Mouse (Mus musculus): ENCODE measurements around the gene Susd3.

The Susd3 gene

GRCm38 (mm10) chr13:49183646-49184045 is 64.9 kb downstream of the Susd3 start:
- in situ Hi-C loops (cut with MboI), result no loop called here

DNA sequence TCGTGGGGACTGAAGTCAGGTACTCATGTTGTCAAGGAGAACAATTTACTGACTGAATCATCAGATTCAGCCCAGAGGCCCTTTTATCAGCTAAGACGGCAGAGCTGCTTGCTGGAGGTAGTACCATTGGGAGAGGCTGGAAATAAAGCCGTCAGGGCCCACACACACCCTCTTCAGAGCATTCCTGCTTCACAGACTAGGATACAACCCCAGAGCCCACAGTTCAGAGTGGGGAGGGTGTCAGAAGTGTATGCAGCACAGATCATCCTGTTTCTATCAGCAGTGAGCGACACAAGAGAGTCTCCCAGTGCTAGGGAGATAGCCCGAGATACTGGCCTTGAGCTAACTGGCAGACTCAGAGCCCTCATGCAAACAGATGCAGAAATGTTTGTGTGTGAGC is 65.3 kb downstream of the Susd3 start:
- in situ Hi-C loops (cut with MboI), result no loop called here

GRCm38 (mm10) chr13:49181411-49181984 is 67.0 kb downstream of the Susd3 start:
- in situ Hi-C loops (cut with MboI), result no loop called here

DNA sequence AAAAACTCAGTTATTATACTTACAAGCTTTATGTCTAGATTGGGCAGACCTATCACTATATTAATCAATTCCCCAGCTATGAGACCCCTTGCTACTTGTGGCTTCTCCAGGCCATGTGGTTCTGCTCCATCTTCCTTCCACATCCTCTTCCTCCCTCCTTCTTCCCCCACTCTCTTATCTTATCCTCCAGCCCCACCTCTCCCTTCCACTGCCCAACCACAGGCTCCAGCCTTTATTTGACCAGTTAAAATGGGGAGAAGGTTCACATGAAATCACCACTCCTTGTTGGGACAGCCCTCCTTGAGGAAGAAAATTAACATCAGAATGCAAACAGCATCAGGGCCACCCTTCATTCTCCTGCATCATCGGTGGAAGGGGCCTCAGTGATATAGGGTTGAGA is 67.8 kb downstream of the Susd3 start:
- in situ Hi-C loops (cut with MboI), result no loop called here

Measured in mature B cell (primary cell).